Mouse (Mus musculus): Measurements from ENCODE around the gene Abca8a. TPM values are rescaled to one million over a fixed set of nuclear protein-coding genes. Genes with fewer than 3 reads are reported as not detected.
"Not testable (repeated sequence)": the region's sequence is repeated elsewhere in the genome, so short reads cannot be mapped to it uniquely, and the experiment has no call there.

Abca8a gene
- total RNA-seq, 2 experiments from 2014 or later, result 2.5 to 3.0 TPM

GRCm38 (mm10) chr11:109988164-109988563, 107.6 kb downstream of the Abca8a start:
- no peak for DNase-seq (ENCODE audit: low spot score in 2 of 2)

GRCm38 (mm10) chr11:109987460-109988072, 108.2 kb downstream of the Abca8a start:
- not testable (repeated sequence) for DNase-seq (ENCODE audit: low spot score in 2 of 2)

DNA sequence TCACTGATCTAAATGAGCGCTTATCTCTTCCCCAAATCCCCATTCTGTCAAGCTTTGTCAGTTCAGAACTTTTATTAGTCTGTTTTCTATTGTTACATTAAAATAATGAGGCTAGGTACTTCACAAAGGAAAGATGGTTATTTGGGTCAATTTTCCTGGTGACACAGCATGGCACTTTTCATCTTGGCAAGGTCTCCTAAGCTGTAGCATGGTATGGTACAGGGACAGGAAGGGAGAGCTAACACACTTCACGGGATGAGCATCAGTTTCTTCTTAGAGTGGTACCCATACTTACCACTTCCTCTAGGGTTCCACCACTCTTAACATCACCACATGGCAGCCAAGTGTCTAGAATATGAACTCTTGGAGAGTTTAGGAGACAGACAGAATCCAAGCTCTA, 113.9 kb downstream of the Abca8a start:
- no peak for DNase-seq (ENCODE audit: low spot score in 2 of 2)

Other genes starting within 250 kb of the Abca8a start
- gene Abca8b, start 100.1 kb downstream of the Abca8a start, total RNA-seq (2021), result 10 to 100 TPM in 1 of 2 experiments, 1 to 10 TPM in 1; 9.9 to 10.7 TPM
- 1 to 10 TPM; 7.6 to 7.9 TPM for gene Abca9, start 72.2 kb upstream of the Abca8a start, total RNA-seq (2021)
- 1 to 10 TPM; 1.7 TPM for gene Abca6, start 155.8 kb upstream of the Abca8a start, total RNA-seq (2021)
- gene Abca5, start 241.7 kb upstream of the Abca8a start, total RNA-seq (2021), result 10 to 100 TPM; 27.6 to 31.4 TPM

Measured in layer of hippocampus, postnatal 14 days (tissue).